Mouse (Mus musculus) adrenal gland, adult 2 months (tissue): ENCODE results near the gene Ccdc153. TPM values are rescaled to one million over a fixed set of nuclear protein-coding genes. Genes with fewer than 3 reads are reported as not detected.

Source experiments
- DNase-seq: peaks from one replicate; pipeline ENCODE4 v3.0.0; 2021
- polyA plus RNA-seq: library from polyadenylated mRNA; depleted of rRNA; stranded (reverse); fragments of >200 nt; gene quantifications from 2 replicates; pipeline ENCODE4 v1.2.3, GENCODE M21; 2012
- total RNA-seq, 2 experiments: library from RNA; stranded (reverse); gene quantifications; 2 replicates each; pipeline ENCODE4 v1.2.3; 2021

Gene Ccdc153
- total and polyA plus RNA-seq, 3 experiments: 0.63 to 3.4 (median 2.7) TPM

GRCm38 (mm10) chr9:44239447-44239846 lies 1.0 kb upstream of the Ccdc153 start:
- DNase-seq: peak; percentile 51

GRCm38 (mm10) chr9:44240911-44241310 lies 435 bp downstream of the Ccdc153 start:
- DNase-seq: peak; percentile 79

- no peak for DNase-seq
These were observed 942 bp downstream of the Ccdc153 start for GRCm38 (mm10) chr9:44241418-44241817.

- DNase-seq: no peak
These were observed 3.1 kb downstream of the Ccdc153 start for GRCm38 (mm10) chr9:44243621-44244020.

GRCm38 (mm10) chr9:44247907-44248306 lies 7.4 kb downstream of the Ccdc153 start:
- DNase-seq: no peak

GRCm38 (mm10) chr9:44249181-44250146 lies 9.0 kb downstream of the Ccdc153 start:
- DNase-seq: peak; percentile 85

GRCm38 (mm10) chr9:44250445-44250844 lies 10.0 kb downstream of the Ccdc153 start:
- DNase-seq: no peak

GRCm38 (mm10) chr9:44251314-44251713 lies 10.8 kb downstream of the Ccdc153 start, which contains the start of gene Pdzd3:
Gene Pdzd3 (minus strand): TSS chr9:44251471.
- no peak for DNase-seq

- no peak for DNase-seq
These were observed 13.0 kb downstream of the Ccdc153 start for GRCm38 (mm10) chr9:44253441-44253840.

- DNase-seq: no peak
These were observed 14.1 kb downstream of the Ccdc153 start for GRCm38 (mm10) chr9:44254508-44255135.

GRCm38 (mm10) chr9:44255136-44255521 lies 14.7 kb downstream of the Ccdc153 start:
- no peak for DNase-seq

- no peak for DNase-seq
These were observed 15.7 kb downstream of the Ccdc153 start for GRCm38 (mm10) chr9:44256213-44256612.

- DNase-seq: no peak
These were observed 18.5 kb downstream of the Ccdc153 start for GRCm38 (mm10) chr9:44259014-44259413.

- peak; percentile 50 for DNase-seq
These were observed 20.9 kb downstream of the Ccdc153 start for GRCm38 (mm10) chr9:44261388-44261787.

- DNase-seq: no peak
These were observed 26.2 kb downstream of the Ccdc153 start for GRCm38 (mm10) chr9:44266478-44267226.

- peak; percentile 50 for DNase-seq
These were observed 27.0 kb downstream of the Ccdc153 start for GRCm38 (mm10) chr9:44267319-44268026.

GRCm38 (mm10) chr9:44268027-44268360 lies 27.5 kb downstream of the Ccdc153 start:
- peak; percentile 95 for DNase-seq

- peak; percentile 27 for DNase-seq
These were observed 28.0 kb downstream of the Ccdc153 start, which contains the start of gene Nlrx1 for GRCm38 (mm10) chr9:44268432-44268831. Gene Nlrx1 (minus strand): TSS chr9:44268599.

- DNase-seq: no peak
These were observed 28.6 kb downstream of the Ccdc153 start for GRCm38 (mm10) chr9:44269077-44269476.

GRCm38 (mm10) chr9:44269973-44270372 lies 29.5 kb downstream of the Ccdc153 start:
- DNase-seq: peak; percentile 60

GRCm38 (mm10) chr9:44283183-44283582 lies 42.7 kb downstream of the Ccdc153 start:
- peak; percentile 81 for DNase-seq
